Mouse (Mus musculus): Measurements from ENCODE around the gene Map4k2. TPM values are rescaled to one million over a fixed set of nuclear protein-coding genes. Genes with fewer than 3 reads are reported as not detected.

Map4k2 gene
- 110 and 154 TPM in 2 replicates for polyA plus RNA-seq (2012; rRNA removed)

DNA sequence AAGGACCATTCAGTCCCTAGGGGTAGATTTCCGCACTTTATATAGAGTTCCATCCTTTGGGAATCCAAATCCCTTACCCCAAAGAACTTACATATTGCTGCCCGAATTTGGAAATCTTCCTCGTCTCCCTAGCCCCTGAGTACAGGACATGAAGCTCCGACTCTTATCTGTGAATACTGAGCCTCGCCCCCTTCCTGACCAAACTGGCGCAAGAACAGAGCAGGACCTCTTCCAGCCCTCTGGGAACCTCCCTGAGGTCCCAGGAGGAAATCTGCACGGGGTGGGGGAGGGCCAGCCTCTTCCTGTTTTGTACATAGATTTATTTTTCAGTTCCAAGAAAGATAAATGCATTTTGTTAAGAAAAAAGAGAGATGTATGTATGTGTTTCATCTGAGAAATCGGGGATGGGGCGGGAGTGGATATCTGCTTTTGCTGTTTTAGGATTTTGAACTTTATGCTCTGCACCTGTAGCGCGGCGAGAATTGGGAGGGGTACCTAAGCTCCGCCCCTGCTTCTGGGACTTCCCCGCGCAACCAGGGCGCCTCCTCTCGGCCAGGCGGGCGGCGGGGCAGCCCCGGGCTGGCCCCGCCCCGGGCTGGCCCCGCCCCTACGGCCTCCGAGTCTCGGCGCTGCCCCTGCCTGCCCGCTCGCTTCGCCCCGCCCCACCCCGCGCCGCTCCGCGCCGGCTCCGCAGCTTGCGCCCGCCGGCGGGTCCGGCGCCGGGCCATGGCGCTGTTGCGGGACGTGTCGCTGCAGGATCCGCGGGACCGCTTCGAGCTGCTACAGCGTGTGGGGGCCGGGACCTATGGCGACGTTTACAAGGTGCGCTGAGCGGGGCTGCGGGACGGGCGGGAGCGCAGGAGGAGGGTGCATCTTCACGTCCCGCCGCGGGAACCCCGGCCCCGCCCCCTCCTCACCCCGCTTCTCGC lies at the start of gene Map4k2:
TSS of gene Map4k2 (plus strand) at position 612 of the 929 bp plus-strand sequence.
- TF ChIP-seq CTCF (IDR thresholded peaks at IDR 0.05; ENCODE audit: borderline replicate concordance, extremely low read depth, insufficient read depth, insufficient read length) (peak; percentile 18; the same call in 1 of the 2 replicates), POLR2A (IDR thresholded peaks at IDR 0.05; ENCODE audit: borderline replicate concordance, extremely low read depth, insufficient read depth, insufficient read length, poor library complexity, severe bottlenecking) (0 out of 2 replicates have a peak, but pooled peaks have one; percentile 9)

GRCm38 (mm10) chr19:6292262-6292661 lies 48.7 kb upstream of the Map4k2 start:
- no peak for TF ChIP-seq CTCF (IDR thresholded peaks at IDR 0.05; ENCODE audit: borderline replicate concordance, extremely low read depth, insufficient read depth, insufficient read length)
- no peak for TF ChIP-seq POLR2A (IDR thresholded peaks at IDR 0.05; ENCODE audit: borderline replicate concordance, extremely low read depth, insufficient read depth, insufficient read length, poor library complexity, severe bottlenecking)
- DNase-seq (ENCODE audit: low read depth) = no peak

More for the DNA sequence above, at the start of gene Map4k2:
- peak; percentile 66 for DNase-seq (ENCODE audit: low read depth)

DNA sequence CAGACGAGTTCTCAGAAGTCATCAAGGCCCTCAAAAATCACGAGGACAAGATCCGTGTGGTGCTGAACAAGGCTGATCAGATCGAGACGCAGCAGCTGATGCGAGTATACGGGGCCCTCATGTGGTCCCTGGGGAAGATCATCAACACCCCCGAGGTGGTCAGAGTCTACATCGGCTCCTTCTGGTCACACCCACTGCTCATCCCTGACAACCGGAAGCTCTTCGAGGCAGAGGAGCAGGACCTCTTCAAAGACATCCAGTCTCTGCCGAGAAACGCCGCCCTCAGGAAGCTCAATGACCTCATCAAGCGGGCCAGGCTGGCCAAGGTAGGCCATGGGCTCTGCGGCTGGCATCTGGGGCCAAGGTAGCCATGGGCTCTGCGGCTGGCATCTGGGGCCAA lies 46.6 kb upstream of the Map4k2 start:
- TF ChIP-seq CTCF (IDR thresholded peaks at IDR 0.05; ENCODE audit: borderline replicate concordance, extremely low read depth, insufficient read depth, insufficient read length) = no peak
- no peak for TF ChIP-seq POLR2A (IDR thresholded peaks at IDR 0.05; ENCODE audit: borderline replicate concordance, extremely low read depth, insufficient read depth, insufficient read length, poor library complexity, severe bottlenecking)
- DNase-seq (ENCODE audit: low read depth) = no peak

GRCm38 (mm10) chr19:6296551-6297210 lies 44.3 kb upstream of the Map4k2 start:
- TF ChIP-seq CTCF (IDR thresholded peaks at IDR 0.05; ENCODE audit: borderline replicate concordance, extremely low read depth, insufficient read depth, insufficient read length) = no peak
- no peak for DNase-seq (ENCODE audit: low read depth)

GRCm38 (mm10) chr19:6297641-6298040 lies 43.3 kb upstream of the Map4k2 start:
- no peak for TF ChIP-seq CTCF (IDR thresholded peaks at IDR 0.05; ENCODE audit: borderline replicate concordance, extremely low read depth, insufficient read depth, insufficient read length)
- TF ChIP-seq POLR2A (IDR thresholded peaks at IDR 0.05; ENCODE audit: borderline replicate concordance, extremely low read depth, insufficient read depth, insufficient read length, poor library complexity, severe bottlenecking) = no peak
- no peak for DNase-seq (ENCODE audit: low read depth)

DNA sequence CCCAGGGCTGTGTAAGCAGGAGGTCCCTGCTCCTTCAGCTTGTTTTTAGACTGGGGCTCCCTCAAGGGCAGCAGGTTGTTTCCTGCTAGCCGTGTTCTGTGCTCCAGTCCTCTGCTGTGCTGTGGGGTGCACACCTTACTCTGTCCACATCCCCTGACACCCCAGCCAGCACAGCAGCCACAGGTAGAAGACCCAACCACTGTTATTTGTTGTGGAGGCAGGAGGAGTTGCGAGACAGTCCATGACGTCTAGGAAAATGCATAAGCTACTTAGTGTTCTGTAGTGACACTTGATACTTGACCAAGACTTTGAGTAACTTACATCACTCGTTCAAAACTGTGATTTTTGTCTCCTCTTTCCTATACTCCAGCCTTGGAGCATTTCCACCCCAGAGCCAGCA lies 41.9 kb upstream of the Map4k2 start:
- TF ChIP-seq CTCF (IDR thresholded peaks at IDR 0.05; ENCODE audit: borderline replicate concordance, extremely low read depth, insufficient read depth, insufficient read length) (no peak), POLR2A (IDR thresholded peaks at IDR 0.05; ENCODE audit: borderline replicate concordance, extremely low read depth, insufficient read depth, insufficient read length, poor library complexity, severe bottlenecking) (no peak)
- DNase-seq (ENCODE audit: low read depth) = no peak

DNA sequence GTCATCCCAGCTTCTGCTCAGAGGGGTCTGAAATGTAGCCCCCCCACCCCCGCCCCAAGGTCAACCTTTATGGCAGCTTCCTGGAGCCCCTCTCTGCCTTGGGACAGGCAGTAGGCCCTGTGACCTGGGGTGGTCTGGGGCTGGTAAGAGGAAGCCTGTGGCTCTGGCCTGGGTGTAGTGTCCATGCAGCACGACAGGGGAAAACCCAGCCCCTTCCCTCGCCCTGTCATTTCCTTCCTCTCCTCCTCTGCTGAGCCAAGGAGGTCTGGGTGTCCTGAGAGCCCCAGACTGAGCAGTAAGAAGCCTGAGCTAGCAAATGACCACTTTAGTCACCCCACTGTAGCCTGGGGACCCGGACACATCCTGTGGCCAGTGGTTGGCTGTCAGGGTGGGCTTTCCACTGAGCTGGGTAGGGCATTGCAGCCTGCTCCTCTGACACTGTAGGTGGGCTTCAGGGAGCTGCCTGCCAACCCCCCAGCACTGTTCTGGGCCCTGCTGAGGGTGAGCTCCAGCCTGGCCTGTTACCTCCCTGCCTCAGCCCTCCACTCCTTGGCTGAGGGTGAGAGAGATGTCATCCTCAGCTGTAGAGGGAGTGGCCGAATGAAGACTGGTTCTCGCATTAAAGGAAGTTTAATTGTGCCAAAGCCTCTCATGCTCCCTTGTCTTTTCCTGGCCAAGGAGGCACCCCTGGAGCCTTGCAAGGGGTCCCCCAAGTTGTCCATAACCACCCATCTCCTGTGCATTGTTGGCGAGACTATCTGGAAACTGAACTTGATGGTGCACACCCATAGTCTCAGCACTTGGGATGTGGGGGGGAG lies 41.3 kb upstream of the Map4k2 start:
- TF ChIP-seq CTCF (IDR thresholded peaks at IDR 0.05; ENCODE audit: borderline replicate concordance, extremely low read depth, insufficient read depth, insufficient read length) (no peak), POLR2A (IDR thresholded peaks at IDR 0.05; ENCODE audit: borderline replicate concordance, extremely low read depth, insufficient read depth, insufficient read length, poor library complexity, severe bottlenecking) (no peak)
- no peak for DNase-seq (ENCODE audit: low read depth)

DNA sequence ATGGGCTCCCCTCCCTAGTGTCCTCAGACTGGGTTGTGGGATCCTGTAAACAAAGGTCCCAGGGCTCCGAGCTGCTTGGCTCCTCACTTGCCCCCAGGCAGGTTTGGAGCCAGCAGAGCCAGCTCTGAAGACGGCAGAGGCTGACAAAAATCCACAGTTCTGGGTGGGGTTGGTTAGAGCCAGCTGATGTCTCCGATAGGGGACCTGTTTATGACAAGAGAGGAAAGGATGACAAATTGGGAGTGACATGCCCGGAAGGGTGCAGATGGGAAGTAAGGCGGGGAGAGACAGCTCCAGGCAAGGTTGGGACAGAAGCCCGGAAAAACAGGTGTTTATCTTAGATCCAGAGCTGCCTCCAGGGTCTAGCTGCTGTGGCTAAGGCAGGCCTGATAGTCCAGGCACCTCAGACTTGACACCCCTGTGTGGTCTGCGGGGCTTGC lies 40.5 kb upstream of the Map4k2 start:
- no peak for DNase-seq (ENCODE audit: low read depth)
- no peak for TF ChIP-seq POLR2A (IDR thresholded peaks at IDR 0.05; ENCODE audit: borderline replicate concordance, extremely low read depth, insufficient read depth, insufficient read length, poor library complexity, severe bottlenecking)
- no peak for TF ChIP-seq CTCF (IDR thresholded peaks at IDR 0.05; ENCODE audit: borderline replicate concordance, extremely low read depth, insufficient read depth, insufficient read length)

- no peak for TF ChIP-seq CTCF (IDR thresholded peaks at IDR 0.05; ENCODE audit: borderline replicate concordance, extremely low read depth, insufficient read depth, insufficient read length)
- TF ChIP-seq POLR2A (IDR thresholded peaks at IDR 0.05; ENCODE audit: borderline replicate concordance, extremely low read depth, insufficient read depth, insufficient read length, poor library complexity, severe bottlenecking) = no peak
These were observed 38.8 kb upstream of the Map4k2 start for GRCm38 (mm10) chr19:6302114-6302513.

DNA sequence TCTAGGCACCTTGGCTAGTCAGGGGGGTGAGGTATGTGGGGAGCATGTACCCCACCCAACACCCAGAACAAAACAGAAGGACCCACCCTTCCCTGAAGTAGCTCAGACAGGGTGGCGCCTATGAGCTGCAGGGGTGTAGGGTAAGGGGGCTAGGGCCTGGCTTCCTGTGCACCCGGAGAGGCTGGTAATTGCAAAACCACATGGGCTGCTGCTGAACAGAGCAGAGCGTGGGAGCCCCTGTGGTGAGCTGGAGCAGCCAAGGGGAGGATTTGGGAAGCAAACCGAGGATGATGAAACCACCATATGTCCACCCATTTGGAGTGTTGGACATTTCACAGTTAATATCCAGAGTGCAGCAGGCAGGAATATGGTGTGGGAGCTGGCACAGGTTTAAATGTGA lies 38.4 kb upstream of the Map4k2 start:
- no peak for TF ChIP-seq CTCF (IDR thresholded peaks at IDR 0.05; ENCODE audit: borderline replicate concordance, extremely low read depth, insufficient read depth, insufficient read length)
- TF ChIP-seq POLR2A (IDR thresholded peaks at IDR 0.05; ENCODE audit: borderline replicate concordance, extremely low read depth, insufficient read depth, insufficient read length, poor library complexity, severe bottlenecking) = no peak
- peak; percentile 23 for DNase-seq (ENCODE audit: low read depth)

More at GRCm38 (mm10) chr19:6302114-6302513, 38.8 kb upstream of the Map4k2 start:
- no peak for DNase-seq (ENCODE audit: low read depth)

- TF ChIP-seq CTCF (IDR thresholded peaks at IDR 0.05; ENCODE audit: borderline replicate concordance, extremely low read depth, insufficient read depth, insufficient read length) (no peak), POLR2A (IDR thresholded peaks at IDR 0.05; ENCODE audit: borderline replicate concordance, extremely low read depth, insufficient read depth, insufficient read length, poor library complexity, severe bottlenecking) (no peak)
- no peak for DNase-seq (ENCODE audit: low read depth)
These were observed 37.1 kb upstream of the Map4k2 start for GRCm38 (mm10) chr19:6303831-6304230.
